Mouse (Mus musculus) kidney, postnatal 0 days (tissue): Measurements from ENCODE around the gene BC030870. TPM values are rescaled to one million over a fixed set of nuclear protein-coding genes. Genes with fewer than 3 reads are reported as not detected.
A peak's percentile ranks its signal among the peaks of the same experiment; 100 is the strongest.

Experiments used
- ATAC-seq: fragments of 200-750 bp; cut with Nextera tagmentation; replicated peaks from 2 replicates; pipeline ENCODE4 v1.8.0; 2017; ENCODE audit warnings: low read depth, moderate number of reproducible peaks, moderate TSS enrichment, moderate library complexity; ENCODE audit not compliant: low FRiP score
- DNase-seq: peaks from one replicate; pipeline ENCODE4 v3.0.0-alpha.2; 2016; ENCODE audit warnings: low spot score
- H3K27ac ChIP-seq: fragments of 300-500 bp; sonication (generic); 2 replicates; pipeline ENCODE4 v1.5.1; 2014; ENCODE audit warnings: mild to moderate bottlenecking
- H3K27me3 ChIP-seq: fragments of 300-500 bp; sonication (generic); 2 replicates; pipeline ENCODE4 v1.6.1; 2014; ENCODE audit warnings: low read length, mixed read lengths; ENCODE audit not compliant: insufficient read depth
- H3K36me3 ChIP-seq: fragments of 300-500 bp; sonication (generic); 2 replicates; pipeline ENCODE4 v1.6.1; 2014; ENCODE audit warnings: low read length, mixed read lengths; ENCODE audit not compliant: insufficient read depth
- H3K4me1 ChIP-seq: fragments of 300-500 bp; sonication (generic); replicated peaks from 2 replicates; pipeline ENCODE4 v1.6.1; 2014; ENCODE audit warnings: antibody characterized with exemption, low read length, mixed read lengths; ENCODE audit not compliant: insufficient read depth
- H3K4me2 ChIP-seq: fragments of 300-500 bp; sonication (generic); 2 replicates; pipeline ENCODE4 v1.6.1; 2014; ENCODE audit warnings: mild to moderate bottlenecking, low read length, moderate library complexity, mixed read lengths
- H3K4me3 ChIP-seq: fragments of 300-500 bp; sonication (generic); replicated peaks from 2 replicates; pipeline ENCODE4 v1.5.1; 2014; ENCODE audit warnings: low read depth, low read length
- H3K9ac ChIP-seq: fragments of 300-500 bp; sonication (generic); 2 replicates; pipeline ENCODE4 v1.6.1; 2014; ENCODE audit warnings: low read depth, low read length
- H3K9me3 ChIP-seq: fragments of 300-500 bp; sonication (generic); replicated peaks from 2 replicates; pipeline ENCODE4 v1.6.1; 2016; ENCODE audit warnings: low read length, inconsistent platforms, mixed read lengths
- CTCF ChIP-seq: IDR thresholded peaks from 2 replicates; pipeline ENCODE4 v1.5.1; 2016; ENCODE audit warnings: antibody characterized with exemption, low read depth, mild to moderate bottlenecking, moderate library complexity
- WGBS: fragments of 180-500 bp; shearing (Covaris S2); extraction: QIAGEN DNeasy Blood & Tissue Kit; methylation state at CpG from one replicate; pipeline ENCODE4 v1.1.7; 2014; 5-methylcytosine and 5-hydroxymethylcytosine counted together
- polyA plus RNA-seq: library from polyadenylated mRNA; unstranded; fragments of >200 nt; fragmentation: Nextera tagmentation; extraction: Ambion mirVana; gene quantifications from 2 replicates; pipeline ENCODE4 v1.2.1, GENCODE M21; 2015

BC030870 gene
- polyA plus RNA-seq, 1 experiment from 2014 or later = 0.29 TPM

DNA sequence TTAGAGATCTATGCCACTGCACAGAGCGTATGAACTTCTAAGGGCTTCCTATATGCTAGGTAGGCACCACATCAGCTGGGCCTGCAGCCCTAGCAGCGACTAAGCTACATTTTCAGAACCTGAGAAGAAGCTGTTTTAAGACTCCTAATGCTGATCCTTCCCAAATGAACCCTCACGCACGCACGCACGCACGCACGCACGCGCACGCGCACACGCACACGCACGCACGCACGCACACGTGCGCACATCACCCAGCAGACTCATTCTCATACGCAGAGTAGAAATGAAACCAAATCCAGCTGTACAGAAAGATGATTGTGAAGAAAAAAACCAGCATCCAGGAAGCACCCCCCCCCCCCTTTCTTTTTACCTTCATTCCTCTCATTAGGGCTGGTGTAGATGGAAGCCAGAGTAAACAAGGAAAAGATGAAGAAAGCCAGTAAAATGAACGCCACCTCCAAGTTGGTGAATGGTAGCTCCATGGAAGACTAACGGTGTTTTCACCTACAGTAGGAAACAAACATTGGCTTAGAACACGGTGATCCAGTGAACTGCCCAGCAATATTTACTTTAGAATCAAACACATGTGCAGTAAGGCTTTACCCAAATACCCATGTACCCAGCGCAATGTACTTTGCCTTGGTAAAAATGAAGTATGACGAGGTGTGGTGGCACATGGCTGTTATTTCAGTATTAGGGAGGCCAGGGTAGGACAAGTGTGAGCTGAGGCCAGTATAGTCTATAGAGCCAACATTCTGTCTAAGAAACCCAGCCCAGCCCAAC, 21.2 kb downstream of the BC030870 start:
- Histone ChIP-seq H3K9me3 (no peaks in the 10 kb centered on the region), H3K36me3 (no peaks in the 10 kb centered on the region), H3K27ac (no peak overlapping the region), H3K9ac (no peak overlapping the region), H3K4me3 (no peak overlapping the region), H3K27me3 (no peaks in the 10 kb centered on the region), H3K4me2 (no peak overlapping the region), H3K4me1 (no peaks in the 10 kb centered on the region)
- TF ChIP-seq CTCF = no peak
- WGBS = 94% methylated on average over 25 of the region's 25 CpGs
- DNase-seq (no peak), ATAC-seq (no peak)

DNA sequence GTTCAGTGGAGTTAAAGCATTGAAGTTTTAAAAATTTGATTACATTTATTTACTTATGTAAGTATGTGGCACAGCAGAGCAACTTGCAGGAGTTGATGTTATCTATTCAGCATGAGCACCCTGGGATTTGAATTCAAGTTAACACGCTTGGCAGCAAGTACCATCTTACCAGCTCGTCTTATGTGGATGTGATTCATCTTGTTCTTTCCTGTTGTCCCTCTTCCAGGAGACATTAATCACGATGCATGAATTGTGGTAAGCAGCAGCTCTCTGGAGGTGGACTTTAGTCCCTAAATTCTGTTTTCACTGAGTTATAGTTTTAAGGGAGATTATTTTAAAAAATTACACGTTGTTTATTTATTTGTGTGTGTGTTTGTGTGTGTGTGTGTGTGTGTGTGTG, 25.3 kb downstream of the BC030870 start:
- Histone ChIP-seq H3K9ac (no peak overlapping the region), H3K36me3 (no peaks in the 10 kb centered on the region), H3K27me3 (no peaks in the 10 kb centered on the region), H3K4me3 (no peak overlapping the region), H3K27ac (no peak overlapping the region), H3K9me3 (no peaks in the 10 kb centered on the region), H3K4me2 (no peak overlapping the region), H3K4me1 (no peaks in the 10 kb centered on the region)
- DNase-seq (no peak), ATAC-seq (no peak)
- WGBS = 54% methylated on average over 4 of the region's 4 CpGs
- no peak for TF ChIP-seq CTCF

DNA sequence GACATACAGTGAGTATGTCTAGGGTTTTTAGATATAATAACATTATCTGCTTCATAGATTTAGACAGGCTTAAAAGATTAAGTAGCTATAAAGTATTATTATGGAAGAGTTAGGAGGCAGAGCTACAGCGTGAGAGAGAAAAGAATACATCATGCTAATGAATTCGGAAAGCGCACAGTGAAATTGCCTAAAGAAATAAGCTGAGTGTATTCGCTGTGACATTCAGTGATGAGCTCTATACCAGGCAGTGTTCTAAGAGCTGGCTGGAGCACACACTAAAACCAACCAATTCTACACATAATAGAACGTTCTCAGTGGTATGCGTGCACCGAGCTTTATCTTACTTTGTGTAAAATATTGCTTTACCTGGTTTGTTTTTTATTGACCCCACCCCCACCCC, 25.7 kb downstream of the BC030870 start:
- no peaks in the 10 kb centered on the region for H3K27me3 ChIP-seq
- TF ChIP-seq CTCF = no peak
- H3K4me3 ChIP-seq = no peak overlapping the region
- ATAC-seq (no peak), DNase-seq (no peak)
- WGBS = 72% methylated on average over 7 of the region's 7 CpGs
- H3K9me3 ChIP-seq = no peaks in the 10 kb centered on the region
- H3K4me2 ChIP-seq = no peak overlapping the region
- H3K36me3 ChIP-seq = no peaks in the 10 kb centered on the region
- H3K9ac ChIP-seq = no peak overlapping the region
- no peaks in the 10 kb centered on the region for H3K4me1 ChIP-seq
- H3K27ac ChIP-seq = no peak overlapping the region

DNA sequence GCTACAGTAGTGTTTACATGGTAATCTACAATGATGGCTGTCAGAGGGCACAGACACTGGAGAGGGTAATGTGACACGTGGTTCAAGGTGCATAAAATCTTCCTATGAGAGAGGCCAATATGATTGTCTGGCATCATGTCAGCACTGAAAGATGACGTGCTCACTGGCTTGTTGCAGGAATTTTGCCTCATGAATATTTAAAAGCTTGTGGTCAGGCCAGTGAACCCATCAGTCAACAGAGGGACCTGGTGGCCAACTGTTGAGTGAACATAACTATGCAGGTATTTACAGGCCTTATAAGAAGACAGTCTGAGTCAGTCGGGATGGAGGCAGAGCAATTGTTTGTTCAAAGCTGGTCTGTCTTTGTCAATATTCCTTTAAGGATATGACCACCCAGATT, 29.6 kb downstream of the BC030870 start:
- Histone ChIP-seq H3K36me3 (no peaks in the 10 kb centered on the region), H3K4me3 (no peak overlapping the region), H3K9ac (no peak overlapping the region), H3K4me1 (no peaks in the 10 kb centered on the region), H3K4me2 (no peak overlapping the region), H3K9me3 (no peaks in the 10 kb centered on the region), H3K27me3 (no peaks in the 10 kb centered on the region), H3K27ac (no peak overlapping the region)
- ATAC-seq = no peak; the same call in 1 of the 2 replicates
- no peak for DNase-seq
- WGBS = 54% methylated on average over 3 of the region's 3 CpGs
- TF ChIP-seq CTCF = no peak

DNA sequence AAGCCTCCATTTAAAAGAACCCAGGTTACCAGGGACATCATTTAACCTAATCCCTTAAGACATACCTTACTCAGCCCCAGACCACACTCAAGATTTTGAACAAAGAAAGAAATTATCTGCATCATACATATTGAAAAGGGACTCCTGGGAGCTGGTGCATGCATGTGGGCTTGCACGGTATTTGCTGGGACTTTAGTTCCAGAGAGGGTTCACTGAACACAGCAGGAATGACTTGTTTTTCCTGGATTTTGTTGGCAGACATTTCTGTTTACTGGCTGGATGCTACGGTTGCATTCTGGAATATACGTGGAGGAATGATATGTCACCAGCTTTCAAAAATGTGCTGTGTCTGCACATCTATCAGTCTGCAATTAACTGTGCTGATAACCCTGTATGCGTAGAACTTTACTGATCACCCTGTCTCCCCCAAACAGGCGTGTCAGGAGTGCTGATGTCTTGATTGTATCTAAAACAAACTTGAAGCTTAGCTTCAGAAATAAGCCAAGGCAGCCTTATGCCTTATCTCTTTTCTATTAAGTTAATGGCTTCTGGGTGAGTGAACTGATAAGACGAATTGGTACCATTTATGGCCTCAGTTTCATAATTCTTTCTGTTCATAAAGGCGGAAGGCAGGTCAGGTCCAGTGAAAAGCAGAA, 31.5 kb downstream of the BC030870 start:
- H3K36me3 ChIP-seq = no peaks in the 10 kb centered on the region
- TF ChIP-seq CTCF = no peak
- peak; percentile 39 for DNase-seq
- H3K4me1 ChIP-seq = no peaks in the 10 kb centered on the region
- no peak overlapping the region for H3K27ac ChIP-seq
- H3K4me2 ChIP-seq = no peak overlapping the region
- H3K9ac ChIP-seq = no peak overlapping the region
- 51% methylated on average over 7 of the region's 7 CpGs for WGBS
- H3K4me3 ChIP-seq = no peak overlapping the region
- ATAC-seq = no peak; the same call in 1 of the 2 replicates
- H3K27me3 ChIP-seq = no peaks in the 10 kb centered on the region
- H3K9me3 ChIP-seq = no peaks in the 10 kb centered on the region

DNA sequence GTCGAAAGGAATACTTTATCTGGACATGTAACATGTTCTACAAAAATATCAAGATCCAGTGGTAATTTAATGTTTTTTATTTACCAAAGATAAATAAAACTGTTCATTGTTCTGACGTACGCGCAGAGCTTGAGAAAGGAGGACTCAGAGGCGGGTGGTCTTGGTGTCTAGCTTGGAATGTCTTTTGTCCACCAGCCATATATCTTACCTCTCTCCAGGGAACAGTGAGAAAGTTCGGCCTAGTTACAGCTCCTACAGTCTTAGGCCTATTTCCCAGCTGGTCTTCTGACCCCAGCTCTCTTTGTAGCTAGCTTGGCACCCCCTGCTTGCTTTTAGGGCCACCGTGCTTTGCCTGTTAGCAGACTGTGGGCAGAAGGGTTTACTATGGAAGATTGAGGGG, 39.6 kb downstream of the BC030870 start:
- no peak overlapping the region for H3K4me3 ChIP-seq
- no peaks in the 10 kb centered on the region for H3K4me1 ChIP-seq
- TF ChIP-seq CTCF = no peak
- H3K27me3 ChIP-seq = no peaks in the 10 kb centered on the region
- H3K9me3 ChIP-seq = no peaks in the 10 kb centered on the region
- no peak overlapping the region for H3K4me2 ChIP-seq
- H3K36me3 ChIP-seq = no peaks in the 10 kb centered on the region
- WGBS = 41% methylated on average over 7 of the region's 7 CpGs
- peak overlapping the region; percentile 64; the same call in 1 of the 2 replicates for H3K27ac ChIP-seq
- ATAC-seq (no peak), DNase-seq (peak; percentile 77)
- no peak overlapping the region for H3K9ac ChIP-seq
